Mouse (Mus musculus): ENCODE measurements around the gene Nup160.

Gene Nup160

DNA sequence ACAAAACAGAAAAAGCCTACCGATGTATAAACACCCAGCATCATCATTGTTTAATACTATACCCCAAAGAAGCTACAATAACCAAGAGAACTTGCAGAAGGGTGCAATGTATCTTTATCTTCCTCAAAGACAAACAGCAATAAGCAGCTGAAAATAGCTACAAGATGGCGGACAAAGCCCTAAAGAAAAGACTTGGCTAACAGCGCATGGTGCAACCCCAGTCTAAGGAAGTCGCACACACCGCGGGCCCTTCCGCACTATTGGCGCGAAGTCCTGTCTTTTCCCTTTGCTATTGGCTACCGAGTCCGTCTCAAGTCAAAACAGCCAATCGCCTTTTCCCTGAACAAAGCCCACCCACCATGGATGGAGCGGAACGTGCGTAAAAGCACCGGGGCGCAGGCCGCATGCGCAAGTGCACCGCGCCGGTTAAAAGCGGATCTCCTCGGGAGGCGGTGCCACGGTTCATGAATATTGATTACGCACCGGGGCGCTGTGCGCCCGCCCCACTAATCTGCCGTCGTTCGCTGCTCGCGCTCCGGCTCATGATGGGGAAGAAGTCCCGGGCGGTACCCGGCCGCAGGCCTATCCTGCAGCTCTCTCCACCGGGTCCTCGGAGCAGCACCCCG, 68.2 kb downstream of the Nup160 start, which contains the start of gene Fnbp4:
Gene Fnbp4 (plus strand): TSS at position 318 of the 626 bp plus-strand sequence.
- peak; percentile 90 to 95 for DNase-seq (ENCODE audit: low spot score in 2 of 2)

DNA sequence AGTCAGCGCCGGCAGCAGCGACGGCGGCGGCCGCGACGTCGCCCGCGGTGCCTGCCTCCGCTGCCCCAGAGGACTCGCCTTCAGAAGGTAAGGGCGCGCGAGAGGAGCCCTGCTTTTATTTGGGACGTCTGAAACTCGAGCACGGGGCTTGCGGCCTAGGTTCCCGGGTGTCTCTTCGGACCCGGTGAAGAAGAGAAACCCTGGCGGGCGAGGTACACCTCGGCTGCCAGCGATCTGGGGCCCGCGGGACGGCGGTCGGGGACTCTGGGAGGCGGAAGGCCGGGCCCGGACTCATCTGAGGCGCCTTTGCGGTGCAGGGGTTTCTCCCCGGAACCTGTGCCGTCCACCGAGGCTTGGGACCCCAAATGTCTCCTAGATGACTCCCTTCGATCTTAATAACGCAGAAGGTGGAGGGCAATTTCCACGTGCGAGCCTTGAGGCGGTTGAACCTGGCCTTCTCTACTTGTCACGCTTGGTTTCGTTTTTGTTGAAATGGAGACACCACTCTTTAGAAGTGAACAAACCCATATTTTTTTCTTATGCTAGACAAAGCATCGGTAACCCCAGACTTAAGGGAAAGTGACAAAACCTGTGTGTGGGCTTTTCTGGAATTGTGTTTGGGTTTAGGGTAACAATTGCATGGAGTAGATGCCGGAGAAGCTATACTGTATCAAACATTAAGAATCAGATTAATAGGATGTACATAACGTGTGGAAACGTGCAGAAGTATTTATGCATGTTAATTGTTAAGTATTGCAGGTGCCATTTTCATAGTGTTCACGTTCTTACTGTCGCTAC, 68.9 kb downstream of the Nup160 start:
- peak in 1 of 2 experiments; percentile 26 for DNase-seq (ENCODE audit: low spot score in 2 of 2)

DNA sequence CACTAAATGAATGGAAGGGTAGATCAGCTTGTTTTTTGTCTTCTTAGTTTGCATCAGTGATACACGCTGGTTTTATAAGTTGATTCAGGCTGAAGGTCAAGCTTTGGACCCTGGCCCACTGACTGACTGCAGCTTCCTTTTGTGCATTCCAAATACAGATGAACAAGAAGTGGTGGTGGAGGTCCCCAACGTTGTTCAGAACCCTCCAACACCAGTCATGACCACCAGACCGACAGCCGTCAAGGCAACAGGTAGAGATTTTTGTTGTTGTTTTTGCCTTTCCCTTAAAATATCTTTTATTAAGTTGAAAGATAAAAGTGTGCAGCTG, 69.5 kb downstream of the Nup160 start:
- DNase-seq (ENCODE audit: low spot score in 2 of 2), result no peak

DNA sequence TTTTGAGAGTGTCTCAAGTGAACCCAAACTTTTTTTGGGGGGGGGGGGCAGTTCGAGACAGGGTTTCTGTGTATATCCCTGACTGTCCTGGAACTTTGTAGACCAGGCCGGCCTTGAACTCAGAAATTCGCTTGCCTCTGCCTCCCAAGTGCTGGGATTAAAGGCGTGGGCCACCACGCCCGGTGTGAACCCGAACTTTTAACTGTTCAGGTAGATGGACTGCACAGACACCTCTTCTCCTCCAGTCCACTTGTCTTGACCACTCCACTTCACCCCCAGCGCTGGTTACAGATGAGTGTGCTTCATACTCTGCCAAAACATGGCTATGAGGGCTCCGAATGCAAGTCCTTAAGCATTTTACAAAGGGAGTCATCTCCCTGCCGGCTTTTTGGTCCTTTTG, 70.1 kb downstream of the Nup160 start:
- DNase-seq (ENCODE audit: low spot score in 2 of 2), result no peak

DNA sequence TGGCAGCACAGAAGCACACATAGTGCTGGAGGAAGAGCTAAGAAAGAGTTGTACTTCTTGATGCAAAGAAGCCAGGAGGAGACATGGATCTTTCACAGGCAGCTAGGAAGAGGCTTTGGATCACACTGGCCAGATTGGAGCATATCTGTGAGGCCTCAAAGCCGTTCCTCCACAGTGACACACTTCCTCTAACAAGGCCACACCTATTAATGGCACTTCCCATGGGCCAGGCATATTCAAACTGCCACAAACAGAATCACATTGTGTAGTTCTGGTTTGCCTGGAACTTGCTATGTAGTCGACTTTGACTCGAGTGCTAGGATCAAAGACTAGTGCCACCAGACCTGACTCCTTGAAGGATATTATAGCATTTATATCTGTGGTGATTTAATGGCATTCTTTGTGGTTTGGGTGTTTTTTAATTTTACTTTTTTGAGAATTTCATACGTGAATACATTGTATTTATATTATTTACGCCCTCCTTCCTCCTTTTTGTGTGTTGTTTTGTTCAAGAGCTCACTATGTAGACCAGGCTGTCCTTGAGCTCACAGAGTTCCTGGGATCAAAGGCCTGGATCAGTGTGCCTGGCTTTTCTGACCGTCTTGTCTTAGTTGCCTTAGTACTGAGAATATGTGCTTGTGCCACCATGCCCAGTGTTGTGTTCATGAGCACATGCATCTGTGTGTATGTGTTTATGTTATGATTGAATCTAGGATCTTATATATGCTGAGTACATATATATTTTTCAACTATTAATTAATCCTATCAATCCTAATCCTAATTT, 72.9 kb downstream of the Nup160 start:
- no peak for DNase-seq (ENCODE audit: low spot score in 2 of 2)

DNA sequence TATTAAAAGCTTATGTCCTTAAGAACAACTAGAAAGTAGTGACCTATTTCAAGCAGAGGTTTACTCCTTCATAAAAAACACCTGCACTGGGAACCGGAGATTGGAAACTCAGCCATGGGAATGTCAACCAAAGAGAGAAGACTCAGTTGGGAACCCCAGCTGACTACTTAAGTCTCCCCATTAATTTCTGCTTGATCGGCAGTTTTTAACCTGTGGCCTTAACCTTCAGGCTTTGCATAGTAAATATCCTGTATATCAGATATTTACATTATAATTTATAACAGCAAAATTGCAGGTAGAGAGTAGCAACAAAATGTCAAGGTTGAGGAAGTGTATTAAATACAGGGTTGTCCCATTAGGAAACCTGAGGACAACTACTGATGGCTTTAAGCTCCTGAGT, 76.5 kb downstream of the Nup160 start:
- DNase-seq (ENCODE audit: low spot score in 2 of 2), result no peak

DNA sequence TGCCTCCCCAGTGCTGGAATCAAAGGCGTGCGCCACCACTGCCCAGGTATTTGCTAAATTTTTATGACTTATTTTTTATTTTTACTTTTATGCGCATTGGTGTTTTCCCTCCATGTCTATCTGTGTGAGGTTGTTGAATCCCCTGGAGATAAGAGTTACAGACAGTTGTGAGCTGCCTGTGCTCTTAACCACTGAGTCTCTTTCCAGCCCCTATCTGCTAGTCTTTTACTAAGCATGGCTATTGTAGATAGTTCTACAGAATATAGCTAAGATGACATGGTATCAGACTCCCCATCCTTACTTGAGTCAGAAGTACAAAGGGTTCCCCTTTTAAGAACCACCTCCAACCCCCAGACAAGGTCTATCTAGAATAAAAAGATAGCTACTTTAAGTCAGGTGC, 77.2 kb downstream of the Nup160 start:
- no peak for DNase-seq (ENCODE audit: low spot score in 2 of 2)

DNA sequence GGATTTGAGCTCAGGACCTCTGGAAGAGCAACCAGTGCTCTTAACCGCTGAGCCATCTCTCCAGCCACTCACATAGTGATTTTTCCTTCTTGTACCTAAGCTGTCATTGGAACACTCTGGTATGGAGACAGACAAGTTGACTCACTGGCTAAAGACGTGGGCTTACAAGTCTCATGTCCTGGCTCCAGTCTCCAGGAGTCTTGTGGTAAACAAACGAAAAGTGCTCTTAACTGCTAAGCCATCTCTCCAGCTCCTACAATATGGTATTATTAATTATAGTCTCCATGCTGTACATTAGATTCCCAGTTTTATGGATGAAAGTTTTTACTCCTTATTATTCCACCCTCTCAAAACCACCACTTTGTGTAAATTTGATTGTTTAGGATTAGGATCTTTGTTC, 88.1 kb downstream of the Nup160 start:
- no peak for DNase-seq (ENCODE audit: low spot score in 2 of 2)

DNA sequence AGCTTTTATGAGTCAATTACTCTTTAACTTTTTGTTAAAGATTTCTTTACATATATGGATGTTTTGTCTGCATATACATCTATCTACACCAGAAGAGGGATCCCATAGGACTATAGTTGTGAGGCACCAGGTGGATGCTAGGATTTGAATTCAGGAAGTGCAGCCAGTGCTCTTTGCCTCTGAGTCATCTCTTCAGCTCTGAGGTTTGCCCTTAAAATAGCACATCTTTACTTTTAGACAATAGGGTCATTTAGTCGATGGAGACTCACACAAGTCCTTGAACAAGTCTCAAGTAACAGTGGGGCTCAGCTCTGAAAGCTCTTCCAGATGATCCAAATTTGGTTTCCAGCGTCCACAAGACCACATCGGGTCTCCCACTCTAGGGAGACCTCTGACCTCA, 104.3 kb downstream of the Nup160 start:
- DNase-seq (ENCODE audit: low spot score in 2 of 2), result no peak

DNA sequence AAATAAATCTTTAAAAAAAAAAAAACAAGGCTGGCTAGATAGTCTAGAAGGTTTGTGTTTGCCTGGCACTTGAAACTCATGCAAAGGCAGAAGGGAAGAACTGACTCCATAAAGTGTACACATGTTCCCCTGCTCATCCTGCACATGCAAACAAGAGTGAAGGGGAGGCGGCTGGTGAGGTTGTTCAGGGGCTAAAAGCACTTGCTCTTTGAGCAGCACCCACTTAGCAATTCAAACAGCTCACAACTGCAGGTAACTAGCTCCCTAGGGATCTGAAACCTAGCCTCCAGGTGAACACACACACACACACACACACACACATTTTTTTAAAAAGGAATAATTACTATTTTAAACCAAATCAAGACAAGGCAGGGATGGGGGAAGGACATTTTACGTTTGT, 104.9 kb downstream of the Nup160 start:
- DNase-seq (ENCODE audit: low spot score in 2 of 2), result no peak

DNA sequence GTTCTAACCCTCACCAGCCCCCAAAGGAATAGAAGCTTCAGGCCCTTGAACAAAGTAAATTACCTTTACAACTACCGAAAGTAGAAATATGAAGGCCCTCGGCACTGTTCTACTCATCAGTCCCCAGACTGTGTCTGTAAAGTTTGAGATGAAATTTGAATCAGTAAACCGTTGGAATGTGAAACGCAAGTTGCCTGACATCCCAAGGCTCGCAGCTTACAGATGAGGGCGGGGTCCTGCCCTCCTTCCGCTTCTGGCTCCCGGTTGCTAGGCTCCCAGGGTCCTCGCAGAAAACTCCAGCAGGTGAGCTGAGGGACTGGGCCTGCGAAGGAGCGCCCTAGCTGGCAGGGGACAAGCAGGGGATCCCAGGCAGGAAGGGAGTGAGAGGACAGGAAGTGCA, 105.4 kb downstream of the Nup160 start, which contains the start of gene Agbl2:
Gene Agbl2 (plus strand): TSS at position 270 of the 400 bp plus-strand sequence.
- no peak for DNase-seq (ENCODE audit: low spot score in 2 of 2)

DNA sequence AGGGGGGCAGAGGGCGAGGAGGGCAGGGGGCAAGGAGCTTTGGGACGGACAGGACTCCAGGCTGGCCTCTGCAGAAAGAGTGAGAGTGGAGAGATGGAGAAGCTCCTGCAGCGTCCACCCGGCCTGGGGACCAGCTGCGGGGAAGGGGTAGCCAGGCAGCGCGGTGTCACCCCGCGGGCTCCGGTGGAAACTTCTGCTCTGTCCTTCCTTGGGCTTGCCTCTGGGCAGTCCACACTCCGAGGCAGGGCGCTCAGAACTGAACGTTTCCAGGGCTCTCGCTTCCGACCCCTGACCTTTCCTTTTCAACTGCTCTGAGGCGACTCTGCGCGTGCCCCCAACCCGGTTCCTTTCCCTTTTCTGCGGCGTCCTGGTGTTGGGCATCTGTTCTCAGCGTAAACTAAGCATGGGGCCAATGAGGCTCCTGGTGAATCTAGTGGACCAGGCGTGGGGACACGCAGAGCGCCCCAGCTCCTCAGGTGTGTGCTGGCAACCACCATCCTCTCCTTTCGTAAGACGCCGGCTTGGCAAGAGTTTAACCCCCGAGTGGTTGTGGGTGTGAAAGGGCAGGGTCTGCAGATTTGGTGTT, 106.0 kb downstream of the Nup160 start:
- peak in 1 of 2 experiments; percentile 7 for DNase-seq (ENCODE audit: low spot score in 2 of 2)

Measured in cerebellum, postnatal 4 days (tissue).